Mouse (Mus musculus) bone marrow, adult 2 months (tissue): ENCODE data around the gene 9530003J23Rik. TPM values are rescaled to one million over a fixed set of nuclear protein-coding genes. Genes with fewer than 3 reads are reported as not detected.

Source experiments
- H3K27ac ChIP-seq: fragments of 200-500 bp; 2 replicates; pipeline ENCODE4 v1.5.1; 2012; ENCODE audit warnings: low read depth, mild to moderate bottlenecking, control low read depth, inconsistent platforms, low read length; ENCODE audit not compliant: control insufficient read depth, poor library complexity, insufficient read depth
- H3K4me1 ChIP-seq: fragments of 200-500 bp; 2 replicates; pipeline ENCODE4 v1.6.1; 2011; ENCODE audit warnings: low read length; ENCODE audit not compliant: control insufficient read depth, insufficient read depth
- H3K4me3 ChIP-seq: fragments of 200-500 bp; replicated peaks from 2 replicates; pipeline ENCODE3; 2011; ENCODE audit warnings: mild to moderate bottlenecking, low read depth, low read length, control low read depth; ENCODE audit not compliant: control insufficient read depth
- CTCF ChIP-seq: fragments of 200-500 bp; IDR thresholded peaks from 2 replicates; pipeline ENCODE4 v1.5.1; 2011; ENCODE audit warnings: low read length, control low read depth; ENCODE audit not compliant: control insufficient read depth, insufficient read depth
- POLR2A ChIP-seq: fragments of 200-500 bp; IDR thresholded peaks from 2 replicates; pipeline ENCODE4 v1.6.1; 2011; ENCODE audit warnings: low read depth, mild to moderate bottlenecking, control low read depth, low read length, borderline replicate concordance; ENCODE audit not compliant: control insufficient read depth
- whole genome bisulfite sequencing: fragments of 180-500 bp; shearing (Covaris S2); methylation state at CpG from one replicate; pipeline ENCODE4 v1.1.7; 2018; 5-methylcytosine and 5-hydroxymethylcytosine counted together
- polyA plus RNA-seq: library from polyadenylated mRNA; stranded (reverse); fragments of >200 nt; gene quantifications from 2 replicates; pipeline ENCODE4 v1.2.4, GENCODE M21; 2011; ENCODE audit warnings: low replicate concordance; ENCODE audit not compliant: missing spikeins, insufficient read depth, insufficient read length

9530003J23Rik gene
- polyA plus RNA-seq, 1 experiment, result not detected

- TF ChIP-seq POLR2A (no peak), CTCF (no peak)
- H3K4me3 ChIP-seq, result no peak overlapping the region
- no peak overlapping the region for H3K27ac ChIP-seq
- 67% methylated on average over 11 of the region's 11 CpGs for WGBS
- H3K4me1 ChIP-seq, result no peaks in the 10 kb centered on the region
These were observed 2.6 kb downstream of the 9530003J23Rik start for GRCm38 (mm10) chr10:117235866-117236265.

GRCm38 (mm10) chr10:117234825-117235224 lies 3.7 kb downstream of the 9530003J23Rik start:
- no peaks in the 10 kb centered on the region for H3K4me1 ChIP-seq
- 72% methylated on average over 4 of the region's 4 CpGs for WGBS
- no peak for TF ChIP-seq CTCF
- no peak for TF ChIP-seq POLR2A
- H3K27ac ChIP-seq, result no peak overlapping the region
- no peak overlapping the region for H3K4me3 ChIP-seq

- no peak overlapping the region for H3K4me3 ChIP-seq
- WGBS, result 81% methylated on average over 16 of the region's 16 CpGs
- no peak for TF ChIP-seq POLR2A
- no peak for TF ChIP-seq CTCF
These were observed 8.7 kb downstream of the 9530003J23Rik start for GRCm38 (mm10) chr10:117229826-117230225.

DNA sequence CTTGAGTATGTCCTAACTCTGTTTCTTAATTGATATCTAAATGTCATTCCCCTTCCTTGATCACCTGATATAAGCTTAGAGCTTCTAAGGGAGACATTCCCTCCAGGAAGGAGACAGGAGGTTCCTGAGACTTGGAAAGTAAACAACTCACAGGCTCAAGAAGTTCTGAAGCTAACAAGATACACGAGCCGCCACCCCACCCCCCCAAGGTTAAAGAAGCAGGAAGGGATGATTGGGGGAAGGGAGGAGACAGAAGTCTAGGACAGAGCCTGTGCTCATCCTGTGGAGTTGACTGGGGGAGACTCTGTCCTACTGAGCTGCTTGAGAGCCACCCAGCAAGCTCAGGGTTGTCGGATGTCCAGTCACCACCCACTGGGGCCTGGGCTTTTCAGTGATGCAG lies 12.5 kb downstream of the 9530003J23Rik start:
- H3K4me1 ChIP-seq, result peaks cover 1% of the 10 kb centered on the region; the same call in 1 of the 2 replicates
- no peak overlapping the region for H3K4me3 ChIP-seq
- 79% methylated on average over 3 of the region's 3 CpGs for WGBS
- TF ChIP-seq CTCF (no peak), POLR2A (no peak)
- H3K27ac ChIP-seq, result no peak overlapping the region

More at GRCm38 (mm10) chr10:117229826-117230225, 8.7 kb downstream of the 9530003J23Rik start:
- H3K27ac ChIP-seq, result no peak overlapping the region
- no peaks in the 10 kb centered on the region for H3K4me1 ChIP-seq

DNA sequence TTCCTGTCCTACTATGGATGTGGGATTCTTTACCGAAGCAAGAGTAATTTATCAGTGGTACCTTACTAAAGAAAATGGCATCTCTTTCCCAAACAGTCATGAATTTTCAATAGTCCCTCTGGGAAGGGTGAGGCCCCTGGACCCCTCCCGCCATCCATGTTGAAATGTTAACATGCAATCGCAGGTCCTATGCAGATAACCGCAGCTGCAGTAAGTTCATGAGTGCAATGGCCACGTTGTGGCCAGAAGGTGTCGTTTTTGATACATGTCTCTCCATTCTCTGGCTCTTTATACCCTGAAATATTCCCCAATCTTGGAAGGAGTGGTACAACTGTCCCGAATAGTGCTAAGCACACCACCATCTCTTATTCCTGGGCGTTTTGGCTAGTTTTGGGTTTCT lies 13.4 kb downstream of the 9530003J23Rik start:
- no peak overlapping the region for H3K4me3 ChIP-seq
- peaks cover 1% of the 10 kb centered on the region; the same call in 1 of the 2 replicates for H3K4me1 ChIP-seq
- 53% methylated on average over 8 of the region's 8 CpGs for WGBS
- no peak for TF ChIP-seq CTCF
- no peak for TF ChIP-seq POLR2A
- no peak overlapping the region for H3K27ac ChIP-seq

GRCm38 (mm10) chr10:117224102-117224990 lies 14.2 kb downstream of the 9530003J23Rik start, which contains the start of gene Yeats4:
Gene Yeats4, minus strand, starts transcription at chr10:117224507.
- H3K4me1 ChIP-seq, result peaks cover 1% of the 10 kb centered on the region; the same call in 1 of the 2 replicates
- WGBS, result 2% methylated on average over 63 of the region's 63 CpGs
- TF ChIP-seq POLR2A (peak; percentile 83; the same call in 1 of the 2 replicates), CTCF (no peak)
- H3K4me3 ChIP-seq, result peak within 1 kb of the TSS; percentile 81
- H3K27ac ChIP-seq, result peak within 1 kb of the TSS; percentile 97

GRCm38 (mm10) chr10:117223758-117224101 lies 14.8 kb downstream of the 9530003J23Rik start:
- H3K4me3 ChIP-seq, result peak overlapping the region; percentile 81
- H3K4me1 ChIP-seq, result peaks cover 1% of the 10 kb centered on the region; the same call in 1 of the 2 replicates
- TF ChIP-seq POLR2A (no peak), CTCF (no peak)
- H3K27ac ChIP-seq, result peak overlapping the region; percentile 97; the same call in 1 of the 2 replicates
- 2% methylated on average over 9 of the region's 9 CpGs for WGBS

DNA sequence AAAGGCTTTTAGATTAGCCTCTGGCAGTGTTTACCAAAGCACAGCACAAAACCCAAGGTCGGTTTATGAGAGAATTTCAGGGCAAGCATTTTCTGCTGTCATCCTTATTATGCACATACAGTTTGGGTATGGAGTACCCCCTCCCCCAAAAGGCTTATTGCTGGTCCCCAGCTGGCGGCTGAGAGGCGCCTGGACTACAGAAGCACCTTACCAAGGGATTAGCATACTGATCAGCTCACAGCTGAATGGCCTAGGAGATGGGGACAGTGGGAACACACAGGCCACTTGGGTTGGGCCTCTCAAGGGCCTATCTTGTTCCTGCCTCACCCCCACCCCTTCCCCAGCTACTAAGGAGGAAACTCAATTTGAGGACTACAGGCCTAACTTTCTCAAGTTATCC lies 15.7 kb downstream of the 9530003J23Rik start:
- 86% methylated on average over 3 of the region's 3 CpGs for WGBS
- peaks cover 1% of the 10 kb centered on the region; the same call in 1 of the 2 replicates for H3K4me1 ChIP-seq
- TF ChIP-seq POLR2A, result no peak
- no peak for TF ChIP-seq CTCF
- no peak overlapping the region for H3K4me3 ChIP-seq
- no peak overlapping the region for H3K27ac ChIP-seq

GRCm38 (mm10) chr10:117218351-117218750 lies 20.2 kb downstream of the 9530003J23Rik start:
- WGBS, result 94% methylated on average over 8 of the region's 8 CpGs
- H3K4me3 ChIP-seq, result no peak overlapping the region
- TF ChIP-seq POLR2A (no peak), CTCF (no peak)
- no peak overlapping the region for H3K27ac ChIP-seq
- H3K4me1 ChIP-seq, result peaks cover 5% of the 10 kb centered on the region; the same call in 1 of the 2 replicates
